Mouse (Mus musculus): ENCODE data around the gene Kcnh8.

GRCm38 (mm10) chr17:52572229-52572628, 30.3 kb upstream of the Kcnh8 start:
- TF ChIP-seq CTCF (IDR thresholded peaks at IDR 0.05; ENCODE audit: control insufficient read depth, insufficient read depth, insufficient read length) (no peak), MYOD1 (IDR thresholded peaks at IDR 0.05; ENCODE audit: control insufficient read depth, insufficient read length, low read depth) (no peak)
